Mouse (Mus musculus) midbrain, embryonic 10.5 days (tissue): ENCODE measurements around the gene Snx3. TPM values are rescaled to one million over a fixed set of nuclear protein-coding genes. Genes with fewer than 3 reads are reported as not detected.

Experiments used
- DNase-seq: peaks from one replicate; pipeline ENCODE4 v3.0.0-alpha.2; 2017; ENCODE audit warnings: low spot score
- H3K27ac ChIP-seq: fragments of 300-500 bp; sonication (generic); replicated peaks from 2 replicates; pipeline ENCODE4 v1.5.1; 2016; ENCODE audit warnings: mild to moderate bottlenecking
- H3K27me3 ChIP-seq: fragments of 300-500 bp; sonication (generic); 2 replicates; pipeline ENCODE4 v1.6.1; 2016; ENCODE audit warnings: low read depth, mild to moderate bottlenecking; ENCODE audit not compliant: poor library complexity, severe bottlenecking
- H3K36me3 ChIP-seq: fragments of 300-500 bp; sonication (generic); 2 replicates; pipeline ENCODE4 v1.6.1; 2016; ENCODE audit warnings: mild to moderate bottlenecking, moderate library complexity
- H3K4me1 ChIP-seq: fragments of 300-500 bp; sonication (generic); 2 replicates; pipeline ENCODE4 v1.6.1; 2016
- H3K4me3 ChIP-seq: fragments of 300-500 bp; sonication (generic); 2 replicates; pipeline ENCODE4 v1.5.1; 2016; ENCODE audit warnings: mild to moderate bottlenecking, moderate library complexity
- H3K9me3 ChIP-seq: fragments of 300-500 bp; sonication (generic); replicated peaks from 2 replicates; pipeline ENCODE4 v1.6.1; 2016; ENCODE audit warnings: mild to moderate bottlenecking
- WGBS: fragments of 180-500 bp; shearing (Covaris S2); methylation state at CpG from one replicate; pipeline ENCODE4 v1.1.7; 2016; 5-methylcytosine and 5-hydroxymethylcytosine counted together
- polyA plus RNA-seq: library from polyadenylated mRNA; unstranded; fragments of >200 nt; fragmentation: Nextera tagmentation; extraction: Ambion mirVana; gene quantifications from 2 replicates; pipeline ENCODE4 v1.2.1, GENCODE M21; 2016

The Snx3 gene
- polyA plus RNA-seq, 1 experiment from 2014 or later = 241 TPM

DNA sequence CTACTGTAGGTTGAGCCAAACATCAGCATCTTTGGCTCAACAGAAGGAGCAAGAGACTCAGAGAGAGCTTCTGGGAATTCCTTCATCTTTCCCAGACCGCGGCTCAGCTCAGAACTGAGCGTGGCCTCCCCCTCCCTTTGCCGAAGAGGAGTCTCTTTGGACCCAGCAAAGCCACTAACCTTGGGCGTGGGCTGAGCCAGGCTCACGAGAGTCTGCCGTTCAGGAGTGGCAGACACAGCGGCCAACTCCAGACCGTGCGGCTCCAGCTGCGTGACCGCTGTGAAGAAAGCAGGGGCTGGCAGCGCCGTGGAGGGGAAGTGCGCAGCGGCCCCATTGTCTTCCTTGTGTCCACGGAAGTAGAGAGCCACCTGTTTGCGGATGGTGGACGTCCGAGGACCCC, 70.7 kb downstream of the Snx3 start:
- Histone ChIP-seq H3K36me3 (peaks cover 30% of the 10 kb centered on the region), H3K4me3 (peak overlapping the region; percentile 27), H3K27me3 (peaks cover 100% of the 10 kb centered on the region), H3K27ac (no peak overlapping the region), H3K4me1 (peaks cover 34% of the 10 kb centered on the region), H3K9me3 (no peaks in the 10 kb centered on the region)
- 3% methylated on average over 20 of the region's 20 CpGs for WGBS
- DNase-seq = no peak

GRCm38 (mm10) chr10:42572971-42573370, 71.1 kb downstream of the Snx3 start:
- H3K9me3 ChIP-seq = no peaks in the 10 kb centered on the region
- H3K4me3 ChIP-seq = peak overlapping the region; percentile 27
- peaks cover 100% of the 10 kb centered on the region for H3K27me3 ChIP-seq
- WGBS = 1% methylated on average over 15 of the region's 15 CpGs
- H3K4me1 ChIP-seq = peaks cover 38% of the 10 kb centered on the region
- peaks cover 28% of the 10 kb centered on the region for H3K36me3 ChIP-seq
- DNase-seq = peak; percentile 49
- H3K27ac ChIP-seq = no peak overlapping the region

- Histone ChIP-seq H3K27me3 (peaks cover 100% of the 10 kb centered on the region), H3K9me3 (no peaks in the 10 kb centered on the region), H3K27ac (no peak overlapping the region), H3K36me3 (peaks cover 26% of the 10 kb centered on the region), H3K4me1 (peaks cover 55% of the 10 kb centered on the region), H3K4me3 (no peak overlapping the region)
- DNase-seq = no peak
- 8% methylated on average over 10 of the region's 10 CpGs for WGBS
These were observed 72.8 kb downstream of the Snx3 start for GRCm38 (mm10) chr10:42574639-42575038.

GRCm38 (mm10) chr10:42577525-42578280, 75.9 kb downstream of the Snx3 start:
- peak overlapping the region; percentile 49 for H3K27ac ChIP-seq
- DNase-seq = no peak
- peaks cover 74% of the 10 kb centered on the region for H3K4me1 ChIP-seq
- WGBS = under 1% methylated on average over 15 of the region's 15 CpGs
- peaks cover 100% of the 10 kb centered on the region for H3K27me3 ChIP-seq
- H3K36me3 ChIP-seq = peaks cover 5% of the 10 kb centered on the region; the same call in 1 of the 2 replicates
- H3K9me3 ChIP-seq = no peaks in the 10 kb centered on the region
- H3K4me3 ChIP-seq = peak overlapping the region; percentile 67

DNA sequence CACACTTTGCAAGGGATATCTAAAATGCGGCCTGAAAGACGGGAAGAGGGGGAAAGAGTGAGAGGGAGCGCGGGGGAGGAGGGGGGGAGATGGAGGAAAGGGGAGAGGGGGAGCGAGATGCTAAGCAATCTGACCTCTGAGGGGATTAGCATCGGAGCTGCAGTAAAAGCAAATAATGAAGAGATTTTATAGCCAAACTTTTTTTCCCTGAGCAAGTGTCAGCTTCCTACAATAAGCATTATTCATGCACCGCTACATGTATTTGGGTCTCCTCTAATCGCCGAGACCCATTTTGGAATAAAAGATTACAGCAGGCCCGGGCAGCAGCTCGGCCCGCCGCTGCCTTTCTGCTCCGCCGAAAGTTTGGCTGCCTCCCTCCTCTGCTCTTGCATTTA, 76.4 kb downstream of the Snx3 start:
- Histone ChIP-seq H3K36me3 (peaks cover 4% of the 10 kb centered on the region; the same call in 1 of the 2 replicates), H3K4me3 (peak overlapping the region; percentile 67), H3K27ac (no peak overlapping the region), H3K4me1 (peaks cover 74% of the 10 kb centered on the region), H3K9me3 (no peaks in the 10 kb centered on the region), H3K27me3 (peaks cover 100% of the 10 kb centered on the region)
- DNase-seq = peak; percentile 61
- WGBS = 2% methylated on average over 15 of the region's 15 CpGs

DNA sequence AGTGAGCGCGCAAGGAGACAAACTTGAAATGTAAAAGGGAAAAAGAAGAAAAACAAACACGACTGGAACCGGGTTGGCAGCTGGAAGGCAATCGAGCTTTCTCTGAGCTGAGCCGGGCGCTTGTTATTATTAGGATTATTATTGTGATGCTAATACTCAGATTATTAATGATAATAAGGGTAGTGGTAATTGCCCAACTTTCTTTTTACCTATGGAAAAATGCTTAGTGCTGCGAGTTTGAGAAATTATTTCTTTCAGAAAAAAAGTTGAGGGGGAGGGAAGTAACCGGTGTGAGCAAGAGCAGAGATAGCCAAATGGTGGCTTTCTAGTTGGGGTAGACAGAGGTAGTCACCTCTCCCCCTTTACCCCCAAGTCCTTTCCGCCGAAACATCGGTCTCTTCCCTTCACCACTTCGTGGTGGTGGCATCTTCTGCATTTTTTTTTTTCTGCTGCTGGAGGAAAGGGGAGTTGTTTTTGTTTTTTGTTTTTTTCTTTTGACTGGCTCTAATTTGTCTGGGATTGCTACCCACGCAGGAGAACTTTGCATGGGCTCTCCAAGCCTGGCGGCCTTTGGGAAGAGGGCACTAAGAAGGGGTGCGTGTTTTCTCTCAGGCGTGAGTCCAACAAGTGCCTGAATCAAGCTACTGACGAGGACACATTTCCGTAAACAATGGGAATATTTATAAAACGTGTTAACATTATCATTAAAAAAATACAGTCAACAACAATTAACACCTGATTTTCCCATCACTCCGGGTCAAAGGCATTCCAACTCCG, 77.1 kb downstream of the Snx3 start:
- WGBS = under 1% methylated on average over 22 of the region's 22 CpGs
- DNase-seq = peak; percentile 34
- Histone ChIP-seq H3K27me3 (peaks cover 100% of the 10 kb centered on the region), H3K27ac (peak overlapping the region; percentile 82), H3K4me3 (peak overlapping the region; percentile 67), H3K4me1 (peaks cover 72% of the 10 kb centered on the region), H3K36me3 (peaks cover 4% of the 10 kb centered on the region; the same call in 1 of the 2 replicates), H3K9me3 (no peaks in the 10 kb centered on the region)

- DNase-seq = peak; percentile 74
- H3K36me3 ChIP-seq = peaks cover 4% of the 10 kb centered on the region; the same call in 1 of the 2 replicates
These were observed 77.8 kb downstream of the Snx3 start for GRCm38 (mm10) chr10:42579475-42580130.

GRCm38 (mm10) chr10:42580131-42580950, 78.5 kb downstream of the Snx3 start:
- under 1% methylated on average over 29 of the region's 29 CpGs for WGBS
- peaks cover 100% of the 10 kb centered on the region for H3K27me3 ChIP-seq
- H3K36me3 ChIP-seq = peaks cover 4% of the 10 kb centered on the region; the same call in 1 of the 2 replicates
- peak overlapping the region; percentile 67 for H3K4me3 ChIP-seq
- H3K4me1 ChIP-seq = peaks cover 78% of the 10 kb centered on the region
- H3K9me3 ChIP-seq = no peaks in the 10 kb centered on the region
- no peak for DNase-seq
- H3K27ac ChIP-seq = peak overlapping the region; percentile 82

More at GRCm38 (mm10) chr10:42579475-42580130, 77.8 kb downstream of the Snx3 start:
- Histone ChIP-seq H3K9me3 (no peaks in the 10 kb centered on the region), H3K27ac (peak overlapping the region; percentile 82), H3K4me3 (peak overlapping the region; percentile 67), H3K27me3 (peaks cover 100% of the 10 kb centered on the region), H3K4me1 (peaks cover 77% of the 10 kb centered on the region)
- WGBS = under 1% methylated on average over 41 of the region's 41 CpGs

DNA sequence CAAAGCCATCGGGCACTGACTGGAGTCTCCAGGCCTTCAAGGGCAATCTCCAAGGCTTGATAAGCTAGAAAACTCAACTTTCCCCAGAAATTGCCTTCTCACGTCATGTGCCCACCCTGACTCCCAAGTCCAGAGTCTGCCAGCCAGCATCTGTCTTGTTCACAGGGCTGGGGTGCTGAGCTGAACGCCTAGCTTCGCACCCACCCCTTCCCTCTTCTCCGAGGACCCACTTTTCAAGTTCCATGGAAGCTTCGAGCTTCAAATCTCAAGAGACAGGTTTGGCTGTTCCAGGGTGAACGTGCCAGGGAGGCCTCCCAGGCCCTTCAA, 79.1 kb downstream of the Snx3 start:
- peak; percentile 55 for DNase-seq
- peaks cover 100% of the 10 kb centered on the region for H3K27me3 ChIP-seq
- H3K36me3 ChIP-seq = peaks cover 4% of the 10 kb centered on the region; the same call in 1 of the 2 replicates
- no peaks in the 10 kb centered on the region for H3K9me3 ChIP-seq
- H3K4me1 ChIP-seq = peaks cover 81% of the 10 kb centered on the region
- peak overlapping the region; percentile 67 for H3K4me3 ChIP-seq
- peak overlapping the region; percentile 82 for H3K27ac ChIP-seq
- WGBS = 1% methylated on average over 7 of the region's 7 CpGs

- under 1% methylated on average over 45 of the region's 45 CpGs for WGBS
- Histone ChIP-seq H3K27ac (peak overlapping the region; percentile 87), H3K4me1 (peaks cover 83% of the 10 kb centered on the region), H3K36me3 (peaks cover 3% of the 10 kb centered on the region; the same call in 1 of the 2 replicates), H3K9me3 (peaks cover 4% of the 10 kb centered on the region; the same call in 1 of the 2 replicates), H3K27me3 (peaks cover 100% of the 10 kb centered on the region), H3K4me3 (peak overlapping the region; percentile 67)
- DNase-seq = peak; percentile 74
These were observed 80.1 kb downstream of the Snx3 start for GRCm38 (mm10) chr10:42581694-42582565.

GRCm38 (mm10) chr10:42582566-42583110, 80.8 kb downstream of the Snx3 start:
- under 1% methylated on average over 44 of the region's 44 CpGs for WGBS
- Histone ChIP-seq H3K27ac (peak overlapping the region; percentile 87), H3K36me3 (peaks cover 3% of the 10 kb centered on the region; the same call in 1 of the 2 replicates), H3K9me3 (peaks cover 4% of the 10 kb centered on the region; the same call in 1 of the 2 replicates), H3K4me1 (peaks cover 84% of the 10 kb centered on the region), H3K27me3 (peaks cover 100% of the 10 kb centered on the region), H3K4me3 (peak overlapping the region; percentile 67)
- DNase-seq = peak; percentile 71
